Mouse (Mus musculus) lung, adult 2 months (tissue): ENCODE results near the gene Soat2.

Experiments
- CTCF ChIP-seq: fragments of 200-500 bp; IDR thresholded peaks from 2 replicates; pipeline ENCODE4 v1.5.1; 2011; ENCODE audit warnings: mild to moderate bottlenecking, low read length, control low read depth; ENCODE audit not compliant: insufficient read depth
- POLR2A ChIP-seq: fragments of 200-500 bp; IDR thresholded peaks from 2 replicates; pipeline ENCODE4 v1.6.1; 2011; ENCODE audit warnings: low read depth, mild to moderate bottlenecking, control low read depth, low read length, borderline replicate concordance; ENCODE audit errors: extremely low read depth

DNA sequence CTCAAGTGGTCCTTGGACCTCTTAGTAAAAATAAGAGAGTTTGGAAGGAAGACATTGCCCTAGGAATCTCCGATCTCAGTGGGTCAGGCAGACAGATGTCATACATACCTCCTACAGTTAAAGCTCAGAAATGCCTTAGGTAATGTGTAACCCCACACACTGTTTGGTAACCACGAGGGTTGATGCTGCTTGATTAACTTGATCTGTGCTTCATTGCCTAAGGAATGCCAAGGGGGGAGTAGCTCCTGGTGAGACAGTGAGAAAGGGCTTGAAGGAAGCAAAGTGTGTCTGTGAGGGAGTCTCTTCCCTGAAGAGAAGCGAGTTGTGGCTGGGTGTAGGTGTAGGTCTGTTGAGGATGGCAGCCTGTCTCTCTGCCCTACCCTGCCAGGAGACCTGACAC is 57.0 kb downstream of the Soat2 start:
- TF ChIP-seq CTCF = no peak
- TF ChIP-seq POLR2A = no peak
